Mouse (Mus musculus) retina, adult 2 months (tissue): ENCODE results near the gene Zdhhc9.

Source experiments
- DNase-seq: peaks from one replicate; pipeline ENCODE4 v3.0.0-alpha.2; 2012; ENCODE audit warnings: low read depth, low spot score

Gene Zdhhc9

GRCm38 (mm10) chrX:48170368-48170767 lies 38.3 kb downstream of the Zdhhc9 start:
- no peak for DNase-seq

DNA sequence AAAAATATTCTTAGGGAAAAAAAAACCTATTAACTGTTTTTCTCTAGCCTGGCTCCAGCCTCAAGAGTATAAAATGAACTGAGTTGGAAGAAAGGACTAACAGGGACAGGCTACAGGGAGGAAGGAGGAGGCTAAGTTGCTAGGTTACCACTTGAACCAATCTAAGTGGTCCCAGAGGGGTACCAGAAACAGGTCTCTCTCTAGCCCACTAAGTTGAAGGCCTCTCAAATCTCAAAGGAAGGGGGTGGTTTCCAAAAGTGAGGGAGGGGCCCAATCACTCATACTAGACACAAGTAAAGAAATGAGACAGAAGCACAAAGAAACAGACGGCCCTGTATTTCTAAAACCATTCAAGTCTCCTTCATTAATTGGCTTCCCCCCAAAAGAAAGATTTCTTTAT lies 38.8 kb downstream of the Zdhhc9 start:
- DNase-seq: no peak

DNA sequence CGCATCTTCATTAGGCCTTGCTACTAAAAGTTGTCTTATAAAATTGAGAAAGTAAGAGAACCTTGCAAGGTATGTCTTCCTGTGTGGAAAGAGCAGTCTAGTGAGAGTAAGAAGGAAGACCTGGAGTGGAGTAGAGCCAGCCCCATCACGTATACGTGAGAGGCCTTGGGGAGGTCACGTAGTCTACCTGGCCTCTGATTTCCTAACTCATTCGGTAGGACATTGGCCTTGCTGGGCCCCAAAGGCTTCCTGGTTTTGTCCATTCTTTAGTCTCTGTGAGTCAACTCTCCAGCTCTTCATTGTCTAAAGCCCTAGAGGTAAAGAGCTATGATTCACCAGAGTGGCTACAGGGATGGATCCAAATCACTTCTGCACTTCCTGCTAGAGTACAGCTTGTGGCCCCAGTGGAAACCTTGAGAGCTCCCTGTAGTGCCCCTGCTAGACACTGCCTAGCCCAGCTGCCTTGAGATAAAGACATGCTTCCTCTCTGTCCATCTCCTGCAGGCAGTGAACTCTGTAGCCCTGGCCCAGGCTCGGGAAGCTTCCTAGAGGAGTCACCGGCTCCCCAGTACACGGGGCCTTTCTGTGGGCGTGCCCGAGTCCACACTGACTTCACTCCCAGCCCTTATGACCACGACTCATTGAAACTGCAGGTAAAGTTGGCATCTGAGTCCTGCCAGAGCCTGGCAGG lies 50.3 kb downstream of the Zdhhc9 start:
- DNase-seq: no peak

- DNase-seq: no peak
These were observed 51.3 kb downstream of the Zdhhc9 start for GRCm38 (mm10) chrX:48157396-48157795.

- DNase-seq: no peak
These were observed 53.2 kb downstream of the Zdhhc9 start for GRCm38 (mm10) chrX:48155489-48155888.

DNA sequence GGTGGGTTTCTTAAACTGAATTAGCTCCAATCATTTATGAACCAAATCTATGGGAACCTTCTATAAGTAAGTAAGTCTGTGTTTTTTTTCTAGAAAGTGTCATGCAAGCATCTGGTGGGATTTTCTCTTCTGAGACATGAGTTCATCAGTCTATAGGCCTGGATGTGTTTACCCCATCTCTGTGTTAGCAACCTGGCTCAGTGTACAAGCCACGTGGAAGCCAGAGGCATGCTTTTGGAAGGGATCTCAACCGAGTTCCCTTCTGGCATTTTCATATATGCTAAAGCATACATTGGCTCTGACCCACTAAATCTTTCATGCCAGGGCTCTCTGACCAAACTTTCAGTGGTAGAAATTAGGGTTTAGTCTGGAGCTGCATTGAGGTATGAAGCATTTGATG lies 54.7 kb downstream of the Zdhhc9 start:
- DNase-seq: no peak

GRCm38 (mm10) chrX:48153414-48153813 lies 55.3 kb downstream of the Zdhhc9 start:
- DNase-seq: no peak

DNA sequence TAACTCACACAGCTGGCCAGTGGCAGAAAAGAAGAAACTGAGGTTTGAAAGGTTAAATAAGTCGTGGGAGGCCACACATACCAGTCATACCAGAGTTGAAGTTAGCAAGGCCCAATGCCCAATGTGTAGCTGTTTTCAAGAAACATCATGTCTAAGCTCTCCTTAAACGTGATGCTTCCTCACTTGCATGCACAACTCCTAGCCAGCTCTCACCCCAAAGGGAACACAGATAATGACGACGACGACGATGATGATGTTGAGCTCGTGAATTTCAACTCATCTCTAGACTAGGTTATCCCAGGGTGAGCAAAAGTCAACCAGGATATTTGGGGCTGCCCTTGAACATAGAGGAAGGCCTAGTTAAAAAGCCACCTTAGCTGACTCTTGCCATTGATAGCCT lies 56.6 kb downstream of the Zdhhc9 start:
- no peak for DNase-seq

GRCm38 (mm10) chrX:48147741-48148186 lies 60.9 kb downstream of the Zdhhc9 start:
- no peak for DNase-seq

DNA sequence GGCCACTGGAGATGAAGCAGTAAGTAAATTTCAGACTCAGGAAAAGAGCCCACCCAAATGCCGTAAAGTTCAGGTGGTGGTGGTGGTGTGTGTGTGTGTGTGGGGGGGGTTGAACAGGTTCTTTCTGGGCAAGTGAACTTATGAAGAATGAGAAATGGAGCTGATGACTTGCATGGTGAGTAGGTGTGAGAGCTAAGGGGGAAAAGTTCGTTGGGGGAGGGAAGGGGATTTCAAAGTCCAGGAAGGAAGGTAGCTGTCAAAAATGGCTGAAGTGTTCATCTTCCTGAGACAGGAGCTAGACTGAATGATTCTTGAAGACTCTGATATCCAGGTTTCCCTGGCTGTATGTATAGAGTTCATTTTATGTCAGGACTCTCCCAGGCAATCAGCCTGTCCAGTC lies 61.5 kb downstream of the Zdhhc9 start:
- DNase-seq: no peak

- DNase-seq: no peak
These were observed 62.4 kb downstream of the Zdhhc9 start, which contains the start of gene Sash3 for GRCm38 (mm10) chrX:48146262-48146661. Sash3 (plus strand) TSS chrX:48146436.

- DNase-seq: no peak
These were observed 65.0 kb downstream of the Zdhhc9 start for GRCm38 (mm10) chrX:48143415-48144335.

- DNase-seq: no peak
These were observed 67.2 kb downstream of the Zdhhc9 start for GRCm38 (mm10) chrX:48141481-48141880.

- DNase-seq: no peak
These were observed 68.3 kb downstream of the Zdhhc9 start for GRCm38 (mm10) chrX:48140286-48140877.

DNA sequence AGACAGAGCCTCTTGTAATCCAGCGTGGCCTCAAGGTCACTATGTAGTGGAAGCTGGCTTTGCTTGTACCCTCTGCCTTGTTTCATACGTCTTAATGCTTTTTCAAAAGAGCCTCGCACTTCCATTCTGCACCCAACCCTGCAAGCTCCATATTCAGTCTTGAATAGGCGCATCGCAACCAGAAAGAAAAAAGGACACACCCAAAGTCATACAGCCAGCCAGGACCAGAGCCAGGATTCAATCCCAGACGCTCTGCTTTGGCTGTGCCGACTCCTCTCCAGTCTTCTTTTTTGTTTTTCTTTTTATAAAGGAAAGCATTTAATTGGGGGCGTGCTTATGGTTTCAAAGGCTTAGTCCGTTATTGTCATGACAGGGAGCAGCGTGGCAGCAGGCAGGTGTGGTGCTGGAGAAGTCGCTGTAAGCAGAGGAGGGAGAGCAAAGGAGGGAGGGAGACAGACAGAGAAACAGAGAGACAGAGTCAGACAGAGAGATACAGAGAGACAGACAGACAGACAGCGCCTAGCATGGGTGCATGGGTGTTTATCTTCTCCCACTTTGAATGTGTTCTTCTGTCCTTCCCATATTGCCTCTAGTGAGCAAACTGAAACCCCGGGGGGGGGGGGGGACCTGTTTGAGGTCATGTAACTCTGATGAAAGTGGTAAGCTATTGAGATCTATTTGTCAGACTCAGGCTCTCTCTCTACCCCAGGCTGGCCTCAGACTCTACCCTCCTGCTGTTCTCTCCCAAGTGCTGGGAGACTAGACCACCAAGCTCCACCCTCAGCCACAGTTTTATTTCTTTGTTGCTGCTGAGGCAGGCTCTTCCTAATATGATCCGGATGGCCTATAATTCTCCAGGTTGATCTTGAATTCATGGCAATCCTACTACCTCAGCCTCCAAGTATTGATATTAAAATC lies 69.1 kb downstream of the Zdhhc9 start:
- no peak for DNase-seq

GRCm38 (mm10) chrX:48138539-48139275 lies 70.0 kb downstream of the Zdhhc9 start:
- no peak for DNase-seq

DNA sequence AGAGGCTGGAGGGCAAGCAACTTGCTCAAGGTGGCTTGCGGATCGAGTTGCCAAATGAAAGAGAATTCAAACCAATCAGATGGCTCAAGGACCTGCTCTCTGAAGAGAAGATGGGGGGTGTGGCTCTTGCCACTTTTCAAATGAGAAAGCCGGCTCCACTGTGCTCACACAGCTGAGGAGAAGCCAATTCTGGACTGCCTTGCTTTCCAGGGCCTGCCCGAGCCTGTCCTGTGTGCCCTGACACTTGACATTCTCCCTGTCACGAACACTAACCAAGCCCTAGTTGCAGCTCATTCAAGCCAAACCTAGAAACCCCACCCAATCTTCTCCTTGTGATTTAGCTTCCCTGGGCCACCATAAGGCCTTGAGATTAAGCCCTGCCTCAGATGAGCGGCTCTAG lies 70.7 kb downstream of the Zdhhc9 start:
- DNase-seq: no peak

GRCm38 (mm10) chrX:48136935-48137334 lies 71.7 kb downstream of the Zdhhc9 start:
- no peak for DNase-seq

GRCm38 (mm10) chrX:48129167-48129566 lies 79.5 kb downstream of the Zdhhc9 start:
- no peak for DNase-seq

DNA sequence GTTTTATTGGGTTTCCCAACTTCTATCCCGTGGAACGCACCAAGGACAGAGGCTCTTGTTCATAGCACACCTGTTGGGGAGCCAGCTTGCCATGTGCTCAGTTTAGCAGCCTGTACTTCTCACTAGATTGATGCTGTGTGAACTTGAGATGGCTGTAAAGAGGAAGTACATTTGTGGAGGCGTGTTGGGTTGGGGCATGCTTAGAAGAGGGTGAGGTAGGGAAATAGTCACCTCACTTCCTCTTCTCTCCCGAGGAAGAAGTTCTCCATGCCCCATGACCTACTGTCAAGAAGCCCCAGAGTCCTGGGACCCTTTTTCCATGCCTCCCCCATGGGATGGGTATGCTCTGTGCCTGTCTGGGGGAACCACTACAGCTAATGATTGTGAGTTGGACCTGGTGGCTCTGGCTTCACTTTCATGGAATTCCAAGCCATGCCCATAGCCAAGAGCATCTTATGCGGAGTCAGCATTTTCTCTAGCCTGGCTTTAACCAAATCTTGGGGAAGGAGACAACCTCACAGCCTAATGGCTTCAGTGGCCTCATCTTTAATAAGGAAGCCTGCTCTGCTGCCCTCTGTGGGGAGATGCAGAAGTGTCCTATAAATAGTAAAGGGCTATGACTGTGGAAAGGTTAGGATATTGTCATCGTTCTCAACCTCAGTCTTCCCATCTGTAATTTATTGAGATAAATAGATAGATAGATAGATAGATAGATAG lies 81.0 kb downstream of the Zdhhc9 start:
- DNase-seq: no peak
